Mouse (Mus musculus) cerebellum, adult 2 months (tissue): ENCODE measurements at regions not wholly inside any gene's neighbourhood (a gene's known extent, or its start where the extent isn't known, plus 50 kb on each side); places are given as distances from the start of the nearest gene placed in this dataset.

Experiments
- DNase-seq, 2 experiments: peaks; one replicate each; pipeline ENCODE4 v3.0.0; 2021
- H3K27ac ChIP-seq: fragments of 200-500 bp; 2 replicates; pipeline ENCODE4 v1.5.1; 2012; ENCODE audit warnings: low read length, control low read depth, inconsistent platforms; ENCODE audit not compliant: insufficient read depth
- H3K27me3 ChIP-seq: fragments of 200-500 bp; 2 replicates; pipeline ENCODE4 v1.6.1; 2012; ENCODE audit warnings: inconsistent platforms, mild to moderate bottlenecking, low read length, moderate library complexity; ENCODE audit not compliant: control insufficient read depth, insufficient read depth
- H3K4me1 ChIP-seq: fragments of 200-500 bp; 2 replicates; pipeline ENCODE4 v1.6.1; 2011; ENCODE audit warnings: low read length; ENCODE audit not compliant: control insufficient read depth, insufficient read depth
- H3K4me3 ChIP-seq: fragments of 200-500 bp; replicated peaks from 2 replicates; pipeline ENCODE3; 2011; ENCODE audit warnings: mild to moderate bottlenecking, low read depth, low read length, control low read depth; ENCODE audit not compliant: insufficient read depth
- CTCF ChIP-seq: fragments of 200-500 bp; IDR thresholded peaks from 2 replicates; pipeline ENCODE4 v1.5.1; 2011; ENCODE audit warnings: low read depth, mild to moderate bottlenecking, control low read depth, low read length, moderate library complexity, borderline replicate concordance; ENCODE audit not compliant: insufficient read depth
- POLR2A ChIP-seq: fragments of 200-500 bp; IDR thresholded peaks from 2 replicates; pipeline ENCODE4 v1.6.1; 2011; ENCODE audit warnings: low read length, control low read depth, borderline replicate concordance; ENCODE audit not compliant: insufficient read depth
- WGBS: fragments of 180-500 bp; shearing (Covaris S2); methylation state at CpG from one replicate; pipeline ENCODE4 v1.1.7; 2018; 5-methylcytosine and 5-hydroxymethylcytosine counted together

DNA sequence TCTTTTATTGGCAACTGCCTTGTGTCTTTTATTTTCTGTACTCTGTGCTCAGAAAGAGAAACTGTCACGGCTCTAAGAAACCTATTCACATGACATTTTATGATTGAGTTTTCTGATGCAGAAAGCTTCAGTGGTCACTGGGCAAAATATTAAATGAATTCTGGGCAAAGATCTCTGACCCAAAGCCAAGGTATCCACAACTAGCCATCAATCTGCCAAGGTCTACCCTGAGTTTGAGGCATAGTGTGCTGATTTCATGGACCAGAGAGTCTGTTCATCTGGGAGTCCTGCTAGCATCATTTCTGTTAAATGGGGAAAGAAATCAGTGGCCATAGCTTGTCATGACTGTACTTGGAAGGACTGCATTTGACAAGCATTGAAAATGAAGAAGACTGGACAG is 103.3 kb downstream of the Klf6 start:
- no peak for DNase-seq
- H3K4me1 ChIP-seq: no peaks in the 10 kb centered on the region
- H3K27ac ChIP-seq: no peak overlapping the region
- no peaks in the 10 kb centered on the region for H3K27me3 ChIP-seq
- H3K4me3 ChIP-seq: no peak overlapping the region
- WGBS: 4% methylated on average over 1 of the region's 1 CpGs
- TF ChIP-seq POLR2A: no peak
- no peak for TF ChIP-seq CTCF

DNA sequence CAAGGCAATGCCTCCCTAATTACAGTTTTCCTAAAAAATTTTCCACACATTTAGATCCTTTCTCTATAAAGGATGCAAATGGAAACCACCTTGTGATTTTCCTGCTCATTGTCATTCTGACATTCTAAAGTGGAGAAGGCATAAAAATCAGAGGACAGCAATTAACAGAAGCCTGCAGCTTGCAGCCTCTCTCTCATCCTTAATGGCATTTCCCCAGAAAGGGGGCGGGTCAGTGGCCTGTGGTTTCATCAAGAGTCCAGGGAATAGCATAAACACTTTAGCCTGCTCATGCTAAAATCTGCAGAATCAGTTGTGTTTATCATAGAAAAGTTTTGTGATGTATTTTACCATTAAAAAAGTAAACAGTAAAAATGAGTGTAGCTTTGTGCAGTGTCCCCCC is 117.3 kb downstream of the Klf6 start:
- no peaks in the 10 kb centered on the region for H3K27me3 ChIP-seq
- H3K4me1 ChIP-seq: no peaks in the 10 kb centered on the region
- no peak for TF ChIP-seq POLR2A
- no peak for TF ChIP-seq CTCF
- no peak for DNase-seq
- 76% methylated on average over 1 of the region's 1 CpGs for WGBS
- H3K4me3 ChIP-seq: no peak overlapping the region
- H3K27ac ChIP-seq: no peak overlapping the region

DNA sequence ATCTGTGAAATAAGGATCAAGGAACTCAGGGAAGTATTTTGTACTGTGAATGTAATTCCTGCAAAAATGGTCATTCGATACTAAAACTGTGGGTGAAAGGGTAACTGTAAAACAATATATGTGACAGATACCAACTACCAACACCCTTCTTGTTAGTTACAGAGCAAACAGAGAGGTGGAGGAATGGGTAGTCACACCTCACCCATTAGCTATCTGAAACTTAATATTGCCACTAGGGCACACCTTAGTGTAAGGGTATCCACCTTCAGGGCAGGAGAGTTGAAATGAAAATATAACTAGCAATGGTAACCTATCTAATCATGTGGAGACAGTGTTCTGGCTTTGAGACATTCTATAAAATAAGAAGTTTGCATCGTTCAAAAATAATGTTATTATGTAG is 126.2 kb downstream of the Klf6 start:
- Histone ChIP-seq H3K4me3 (no peak overlapping the region), H3K27me3 (no peaks in the 10 kb centered on the region), H3K27ac (no peak overlapping the region), H3K4me1 (no peaks in the 10 kb centered on the region)
- no peak for DNase-seq
- WGBS: 92% methylated on average over 2 of the region's 2 CpGs
- no peak for TF ChIP-seq POLR2A
- no peak for TF ChIP-seq CTCF

DNA sequence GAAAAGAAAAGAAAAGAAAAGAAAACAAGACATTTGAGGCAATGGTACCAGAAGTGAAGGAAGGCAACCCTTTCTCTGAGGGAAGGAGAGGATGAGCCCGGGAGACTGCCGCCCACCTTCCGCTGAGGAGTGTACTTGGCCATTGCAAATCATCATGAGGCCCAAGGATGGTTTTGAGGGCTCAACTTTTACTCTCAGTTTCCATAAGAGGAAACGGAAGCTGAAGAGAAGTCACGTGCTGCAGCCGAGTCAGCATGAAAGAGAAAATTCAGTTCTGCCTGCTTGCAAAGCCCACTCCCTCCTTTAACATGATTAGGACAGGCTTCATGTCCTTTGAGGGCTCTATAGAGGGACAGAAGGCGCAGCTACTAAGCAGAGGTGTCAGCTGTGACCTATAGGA is 127.1 kb downstream of the Klf6 start:
- Histone ChIP-seq H3K4me1 (no peaks in the 10 kb centered on the region), H3K27ac (no peak overlapping the region), H3K4me3 (no peak overlapping the region), H3K27me3 (no peaks in the 10 kb centered on the region)
- TF ChIP-seq POLR2A: no peak
- TF ChIP-seq CTCF: no peak
- no peak for DNase-seq
- WGBS: 91% methylated on average over 7 of the region's 7 CpGs

DNA sequence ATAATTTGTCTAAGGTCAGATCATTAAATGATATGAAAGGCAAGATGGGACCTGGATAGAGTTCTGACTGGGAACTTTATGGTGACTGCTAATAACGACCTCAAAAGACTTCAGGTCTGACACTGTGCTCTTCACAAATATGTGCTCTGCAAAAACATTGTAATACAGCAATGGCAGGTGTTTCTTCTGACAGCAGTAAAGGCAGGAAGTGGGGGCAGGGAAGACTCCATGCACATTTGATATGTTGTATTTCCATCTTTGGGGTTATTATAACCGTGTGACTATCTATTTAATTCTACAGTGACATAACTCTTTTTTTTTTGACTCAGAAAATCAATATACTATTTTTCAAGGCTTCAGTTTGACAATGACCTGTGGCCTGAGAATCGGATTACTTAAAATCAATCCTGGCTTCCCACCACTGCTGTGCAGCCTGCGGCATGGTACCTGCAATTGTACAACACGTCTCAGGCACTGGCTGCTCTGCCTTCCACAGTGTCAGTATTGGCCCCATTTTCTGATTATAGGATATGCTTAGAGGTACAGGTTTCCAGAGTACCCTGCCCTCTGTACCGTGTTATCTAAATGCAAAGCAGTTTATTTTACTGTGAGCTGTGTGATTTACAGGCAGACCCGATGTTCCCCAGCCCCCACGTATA is 139.4 kb downstream of the Klf6 start:
- Histone ChIP-seq H3K4me3 (no peak overlapping the region), H3K27me3 (no peaks in the 10 kb centered on the region), H3K4me1 (no peaks in the 10 kb centered on the region), H3K27ac (no peak overlapping the region)
- TF ChIP-seq POLR2A: no peak
- no peak for TF ChIP-seq CTCF
- DNase-seq: no peak
- 89% methylated on average over 8 of the region's 8 CpGs for WGBS

DNA sequence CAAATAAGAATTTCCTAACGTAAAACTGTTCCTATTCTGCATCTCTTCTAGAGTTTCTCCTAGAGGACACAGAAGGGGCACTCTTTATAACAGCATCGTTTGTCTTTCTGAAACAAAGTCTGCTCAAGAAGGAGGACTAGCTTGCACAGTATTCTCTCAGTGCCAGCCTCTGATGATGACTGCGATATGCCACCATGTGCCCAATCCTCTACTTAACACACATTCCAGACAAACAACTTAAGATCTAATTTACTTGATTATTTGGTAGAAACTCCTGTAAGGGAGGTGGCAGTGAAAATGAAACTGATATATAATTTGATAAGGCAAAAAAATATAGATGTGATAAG is 139.9 kb downstream of the Klf6 start:
- 87% methylated on average over 3 of the region's 3 CpGs for WGBS
- Histone ChIP-seq H3K27ac (no peak overlapping the region), H3K4me3 (no peak overlapping the region), H3K27me3 (no peaks in the 10 kb centered on the region), H3K4me1 (no peaks in the 10 kb centered on the region)
- TF ChIP-seq POLR2A (no peak), CTCF (no peak)
- no peak for DNase-seq

DNA sequence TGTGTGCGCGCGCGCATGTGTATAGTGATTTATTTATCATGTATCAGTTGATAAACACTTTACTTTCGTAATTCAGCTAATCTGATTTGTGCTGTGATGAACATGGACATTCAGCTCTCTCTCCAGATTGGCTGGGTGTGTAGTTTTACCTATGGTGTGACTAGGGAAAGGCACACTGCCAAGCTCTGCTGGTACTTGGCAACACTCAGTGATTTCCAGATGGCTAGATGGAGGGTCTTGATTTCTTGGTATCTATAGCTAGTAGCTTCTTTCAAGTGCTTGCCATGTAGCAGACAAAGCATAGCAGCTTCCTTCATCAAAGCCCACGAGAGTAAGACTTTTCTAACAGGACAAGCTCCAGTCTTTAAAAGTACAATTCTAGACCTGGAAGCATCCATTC is 144.6 kb downstream of the Klf6 start:
- 73% methylated on average over 6 of the region's 6 CpGs for WGBS
- TF ChIP-seq POLR2A (no peak), CTCF (no peak)
- no peak for DNase-seq
- no peak overlapping the region for H3K27ac ChIP-seq
- no peak overlapping the region for H3K4me3 ChIP-seq
- no peaks in the 10 kb centered on the region for H3K4me1 ChIP-seq
- no peaks in the 10 kb centered on the region for H3K27me3 ChIP-seq

DNA sequence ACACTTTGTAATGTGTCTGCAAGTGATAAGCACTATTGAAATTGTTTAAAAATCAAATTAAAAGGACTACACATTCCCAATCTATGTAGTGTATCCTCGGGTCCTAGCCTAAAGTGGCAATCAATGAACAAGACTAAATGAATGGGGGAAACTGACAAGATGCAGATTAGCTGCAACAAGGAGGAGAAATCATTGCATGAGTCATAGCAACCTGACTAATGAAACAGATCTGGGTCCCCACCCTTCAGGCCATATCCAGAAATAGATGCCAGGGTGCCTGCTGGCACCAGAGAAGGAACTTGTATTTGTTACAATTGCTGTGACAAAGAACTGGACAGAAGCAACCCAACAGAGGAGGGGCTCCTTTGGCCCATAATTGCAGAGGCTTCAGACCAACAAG is 148.4 kb downstream of the Klf6 start:
- Histone ChIP-seq H3K27me3 (no peaks in the 10 kb centered on the region), H3K27ac (no peak overlapping the region), H3K4me3 (no peak overlapping the region), H3K4me1 (no peaks in the 10 kb centered on the region)
- no peak for TF ChIP-seq CTCF
- TF ChIP-seq POLR2A: no peak
- DNase-seq: no peak
- 74% methylated on average over 1 of the region's 1 CpGs for WGBS
